Mouse (Mus musculus) bone marrow macrophage, adult 2 months (primary cell): ENCODE measurements at regions not wholly inside any gene's neighbourhood (a gene's known extent, or its start where the extent isn't known, plus 50 kb on each side); places are given as distances from the start of the nearest gene placed in this dataset.

Experiments used
- CTCF ChIP-seq: IDR thresholded peaks from 2 replicates; pipeline ENCODE4 v1.5.1; 2012; ENCODE audit warnings: low read depth, mild to moderate bottlenecking, low read length, moderate library complexity
- POLR2A ChIP-seq: IDR thresholded peaks from 2 replicates; pipeline ENCODE4 v1.6.1; 2012; ENCODE audit warnings: mild to moderate bottlenecking, low read depth, low read length, borderline replicate concordance

GRCm38 (mm10) chr5:133844483-133844882, 255.0 kb upstream of the Castor2 start:
- no peak for TF ChIP-seq CTCF
- TF ChIP-seq POLR2A = no peak
